Mouse (Mus musculus) lung, postnatal 25 days (tissue): ENCODE data around the gene Nfrkb.
A peak's percentile ranks its signal among the peaks of the same experiment; 100 is the strongest.

ENCODE experiments used
- DNase-seq: peaks from one replicate; pipeline ENCODE4 v3.0.0; 2022; ENCODE audit warnings: low spot score

Nfrkb gene

GRCm38 (mm10) chr9:31385947-31386354 is at the start of gene Nfrkb:
Gene Nfrkb (plus strand): TSS chr9:31386192.
- peak; percentile 96 for DNase-seq

DNA sequence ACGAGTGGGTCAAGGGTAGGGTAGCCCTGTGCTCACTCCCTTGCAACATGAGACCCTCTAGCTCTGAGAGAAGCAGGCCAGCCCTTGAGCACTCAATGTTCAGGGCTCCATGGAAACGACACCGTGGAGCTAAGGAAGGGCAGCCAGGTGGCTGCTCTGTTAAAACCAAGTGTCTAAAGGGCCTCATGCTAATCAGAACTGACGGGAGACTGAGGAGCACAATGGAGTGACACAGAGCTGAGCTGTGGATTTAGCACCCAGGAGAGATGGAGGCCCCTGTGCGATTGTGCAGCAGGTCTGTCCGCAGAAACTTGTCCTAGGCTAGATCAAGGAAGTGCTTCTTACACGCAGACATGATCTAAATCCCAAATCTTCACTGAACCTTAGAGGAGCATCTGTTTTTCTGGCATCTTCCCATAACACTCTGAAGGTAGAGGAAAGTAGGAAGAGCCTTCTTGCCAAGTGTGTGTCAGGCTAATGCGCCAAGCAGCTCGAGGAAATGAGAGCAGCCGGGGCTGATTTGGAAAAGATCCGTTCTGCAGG is 41.6 kb upstream of the Nfrkb start:
- DNase-seq: no peak

DNA sequence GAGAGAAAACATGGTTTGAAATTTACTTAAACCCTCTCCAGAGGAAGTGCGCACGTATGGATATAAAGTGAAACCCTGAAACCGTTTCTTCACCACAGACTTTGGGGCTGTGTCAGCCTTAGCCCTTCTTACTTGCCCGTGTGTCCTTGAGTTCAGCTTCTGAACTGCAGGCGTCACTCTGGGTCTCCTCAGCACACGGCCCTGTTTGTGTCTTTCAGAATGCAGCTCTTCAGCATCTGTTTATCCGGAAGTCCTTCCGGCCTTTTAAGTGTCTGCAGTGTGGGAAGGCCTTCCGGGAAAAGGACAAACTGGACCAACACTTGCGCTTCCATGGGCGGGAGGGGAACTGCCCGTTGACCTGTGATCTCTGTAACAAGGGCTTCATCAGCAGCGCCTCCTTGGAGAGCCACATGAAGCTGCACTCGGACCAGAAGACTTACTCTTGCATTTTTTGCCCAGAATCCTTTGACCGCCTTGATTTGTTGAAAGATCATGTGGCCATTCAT is 39.4 kb upstream of the Nfrkb start:
- DNase-seq: peak; percentile 21

DNA sequence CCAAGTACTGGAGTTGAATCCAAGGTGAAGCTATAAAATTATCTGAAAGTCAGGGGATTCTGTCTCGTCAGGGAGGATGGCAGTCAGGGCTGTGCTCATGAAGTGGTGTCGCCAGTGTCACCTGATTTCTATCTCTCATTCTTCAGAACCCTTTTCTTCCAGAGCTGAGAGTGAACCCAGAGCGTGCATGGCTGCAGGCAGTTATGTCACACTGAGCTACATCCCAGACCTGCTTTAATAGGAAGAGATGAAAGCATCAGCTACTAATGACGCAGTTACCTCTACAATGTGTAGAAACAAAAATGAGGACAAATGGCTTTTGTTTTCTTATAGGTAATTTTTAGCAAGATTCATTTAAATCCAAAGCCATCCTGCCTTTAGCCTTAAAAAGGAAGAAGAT is 37.5 kb upstream of the Nfrkb start:
- DNase-seq: no peak

GRCm38 (mm10) chr9:31348915-31349314 is 37.1 kb upstream of the Nfrkb start:
- DNase-seq: peak; percentile 71

DNA sequence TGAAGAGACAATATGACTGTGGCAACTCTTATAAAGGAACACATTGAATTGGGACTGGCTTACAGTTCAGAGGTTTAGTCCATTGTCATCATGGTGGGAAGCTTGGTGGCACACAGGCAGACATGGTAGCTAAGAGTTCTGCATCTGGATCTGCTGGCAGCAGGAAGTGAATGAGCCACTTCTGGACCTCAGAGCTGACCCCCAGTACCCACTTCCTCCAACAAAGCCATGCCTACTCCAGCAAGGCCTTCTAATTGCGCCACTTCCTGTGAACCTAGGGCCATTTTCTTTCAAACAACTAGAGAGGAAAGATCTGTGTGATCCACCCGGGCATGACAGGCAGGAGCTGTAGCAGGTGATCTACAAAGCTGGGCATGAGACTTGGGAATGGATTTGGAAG is 33.3 kb upstream of the Nfrkb start:
- no peak for DNase-seq

- no peak for DNase-seq
Observed at GRCm38 (mm10) chr9:31353518-31353917, 32.5 kb upstream of the Nfrkb start.

GRCm38 (mm10) chr9:31354051-31354450 is 31.9 kb upstream of the Nfrkb start:
- no peak for DNase-seq

DNA sequence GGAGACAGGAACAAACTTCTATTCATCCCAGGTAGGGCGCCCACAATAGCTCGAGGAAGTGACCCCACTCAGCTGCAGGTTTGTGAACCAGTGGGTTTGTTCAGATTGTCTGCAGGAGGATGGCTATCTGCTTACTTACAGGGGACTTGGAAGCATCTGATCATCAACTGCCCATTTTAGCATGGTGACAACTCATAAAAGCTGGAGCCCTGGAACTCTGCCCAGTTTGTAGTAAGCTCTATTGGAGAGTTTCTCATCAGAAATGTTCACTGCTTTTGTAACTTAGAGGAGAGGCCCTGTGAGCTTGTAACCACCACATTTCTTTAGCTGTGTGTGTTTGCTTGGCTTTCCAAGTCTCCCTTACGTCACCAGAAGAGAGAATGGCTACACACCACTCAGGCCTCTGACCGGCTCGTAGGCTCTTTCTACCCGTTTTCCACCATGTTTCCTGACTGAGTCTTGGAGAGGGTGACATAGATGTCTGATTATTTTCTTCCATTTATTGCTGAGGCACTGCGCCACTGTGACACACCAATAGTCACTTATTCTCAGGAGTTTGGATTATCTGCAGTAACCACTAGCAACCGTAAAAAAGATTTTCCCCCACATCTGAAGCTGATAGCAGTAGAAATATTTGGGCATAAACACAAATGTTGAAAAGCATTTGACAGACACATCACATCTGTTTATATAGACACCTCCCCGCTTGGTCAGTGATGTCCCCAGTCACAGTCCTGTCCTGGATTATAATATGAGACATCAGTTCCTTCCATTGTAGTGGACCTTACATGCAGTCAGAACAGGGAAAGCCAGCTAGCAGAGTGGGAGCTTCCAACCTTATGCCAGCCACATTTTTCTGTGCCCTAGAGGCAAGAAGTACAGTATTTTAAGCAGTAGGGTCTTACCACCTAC is 22.0 kb upstream of the Nfrkb start:
- DNase-seq: no peak

GRCm38 (mm10) chr9:31365086-31365485 is 20.9 kb upstream of the Nfrkb start:
- DNase-seq: no peak

- no peak for DNase-seq
Observed at GRCm38 (mm10) chr9:31371740-31372139, 14.3 kb upstream of the Nfrkb start.

GRCm38 (mm10) chr9:31376661-31377060 is 9.3 kb upstream of the Nfrkb start:
- no peak for DNase-seq

- no peak for DNase-seq
Observed at GRCm38 (mm10) chr9:31384786-31385499, 1.0 kb upstream of the Nfrkb start.

GRCm38 (mm10) chr9:31385500-31385869 is 507 bp upstream of the Nfrkb start:
- no peak for DNase-seq

DNA sequence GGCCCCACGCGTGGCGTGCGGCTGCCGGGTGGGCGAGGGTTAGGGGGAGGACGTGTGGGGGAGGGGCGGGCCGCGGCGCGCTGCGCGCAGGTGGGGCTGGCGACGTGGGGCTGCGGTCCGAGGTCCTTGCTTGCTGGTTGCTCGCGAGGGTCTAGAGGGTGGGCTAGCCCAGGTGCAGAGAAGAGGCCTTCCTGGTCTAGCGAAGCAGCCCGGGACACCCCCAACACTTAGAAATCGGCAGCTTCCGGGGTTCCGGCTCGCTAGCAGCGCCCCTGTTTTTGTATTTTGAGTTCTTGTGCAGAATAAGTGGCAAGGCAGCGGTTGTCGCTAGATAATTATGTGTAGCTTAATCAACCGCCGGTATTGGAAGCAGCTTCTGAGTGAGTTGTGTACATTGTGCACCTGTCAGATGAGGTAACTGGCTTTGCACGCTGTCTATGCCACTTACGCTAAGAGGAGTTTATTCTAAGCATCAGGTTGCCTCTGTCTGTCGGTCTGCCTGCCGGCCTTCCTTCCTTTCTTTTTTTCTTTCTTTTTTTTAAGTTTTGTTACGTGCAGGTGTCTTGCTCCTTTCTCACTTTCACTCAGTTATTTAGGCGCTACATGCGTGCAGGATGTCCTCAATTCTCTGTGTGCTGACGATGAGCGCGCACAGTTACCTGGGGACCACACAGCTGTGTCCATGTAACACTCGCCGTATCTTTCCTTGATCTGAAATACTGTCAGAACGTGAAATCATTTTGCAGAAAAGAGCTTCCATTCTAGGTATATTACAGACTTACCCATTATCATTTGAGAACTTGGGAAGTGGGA is 582 bp downstream of the Nfrkb start:
- DNase-seq: peak; percentile 9

- no peak for DNase-seq
Observed at GRCm38 (mm10) chr9:31387206-31387605, 1.2 kb downstream of the Nfrkb start.

DNA sequence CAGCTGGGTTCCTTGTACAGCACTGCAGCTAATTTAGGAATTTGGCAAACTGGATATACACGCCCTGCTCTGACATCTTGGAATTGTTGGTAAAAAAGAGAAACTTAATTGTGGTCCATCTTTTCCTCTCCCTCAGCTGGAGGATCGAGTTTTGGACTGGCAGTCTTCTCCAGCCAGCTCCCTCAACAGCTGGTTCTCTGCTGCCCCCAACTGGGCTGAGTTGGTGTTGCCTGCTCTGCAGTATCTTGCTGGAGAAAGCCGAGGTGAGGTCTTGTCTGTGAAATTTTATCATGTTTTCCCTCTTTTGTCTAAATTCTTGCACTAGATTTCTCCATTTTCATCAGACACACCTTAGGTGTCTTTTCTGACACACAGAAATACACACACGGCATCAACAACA is 14.4 kb downstream of the Nfrkb start:
- peak; percentile 56 for DNase-seq

- no peak for DNase-seq
Observed at GRCm38 (mm10) chr9:31404311-31404710, 18.3 kb downstream of the Nfrkb start.

DNA sequence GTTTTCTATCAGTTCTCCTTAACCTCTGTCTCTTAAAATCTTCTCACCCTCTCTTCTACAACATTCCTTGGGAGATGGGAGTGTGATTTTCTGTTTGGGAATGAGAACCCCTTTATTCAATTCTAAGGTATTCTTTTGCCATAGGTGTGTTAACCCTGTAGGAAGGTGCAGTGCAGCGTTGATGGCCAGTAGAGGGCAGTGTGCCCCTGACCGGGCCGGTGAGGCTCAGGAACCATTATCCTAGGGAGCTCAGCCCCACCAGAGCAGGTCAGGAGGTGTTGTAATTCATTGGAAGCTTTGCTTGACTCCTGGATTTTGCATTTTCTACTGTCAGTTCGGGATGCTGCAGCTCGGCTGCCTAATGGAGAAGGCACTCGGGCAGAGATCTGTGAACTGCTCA is 19.2 kb downstream of the Nfrkb start:
- no peak for DNase-seq

- DNase-seq: no peak
Observed at GRCm38 (mm10) chr9:31412165-31412564, 26.2 kb downstream of the Nfrkb start.

GRCm38 (mm10) chr9:31418821-31419220 is 32.8 kb downstream of the Nfrkb start:
- no peak for DNase-seq

DNA sequence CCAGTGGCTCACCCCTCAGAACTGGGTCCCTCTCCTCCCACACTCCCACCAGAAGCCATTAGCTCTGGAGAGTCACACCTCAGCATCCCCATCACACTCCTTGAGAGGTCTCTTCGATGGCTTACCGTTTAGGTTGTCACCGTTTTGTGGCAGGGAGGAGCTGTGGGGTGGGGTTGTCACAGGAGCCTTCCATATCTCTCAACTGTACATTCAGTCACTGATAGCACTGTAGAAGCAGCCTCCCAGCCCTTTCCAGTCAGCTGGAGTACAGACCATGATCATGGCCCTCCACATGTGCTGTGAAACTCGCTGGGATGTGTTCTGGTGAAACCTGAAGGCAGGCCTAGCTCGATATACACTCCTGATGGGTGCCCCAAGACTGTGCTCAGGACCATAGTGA is 36.2 kb downstream of the Nfrkb start:
- DNase-seq: no peak
